In genomic region chr17:31595077-31595476, GRCm38 (mm10) we compare ENCODE assay signal across 13 mouse cellular contexts. TPM values are rescaled to one million over a fixed set of nuclear protein-coding genes. Genes with fewer than 3 reads are reported as not detected.
DNase-seq lines count a peak whose midpoint lies in the region; ATAC-seq and TF ChIP-seq lines count a peak whose summit lies in the region.
"Had no signal": no experiment of that assay in that cellular context is flagged by ENCODE, and none has a peak within 500 bp of the region (broad histone marks: within the 10 kb centered on the region; RNA-seq: fewer than 3 reads in every experiment).

No protein-coding gene starts in this region.

- no peak overlapping the region for H3K9ac ChIP-seq in liver, embryonic 12.5 days
- no peak overlapping the region for H3K9ac ChIP-seq in liver, embryonic 11.5 days (ENCODE audit: low read depth, low read length)
- no peak overlapping the region for H3K9ac ChIP-seq in hindbrain, embryonic 16.5 days (ENCODE audit: low read depth, low read length)

- no peak overlapping the region for H3K4me2 ChIP-seq in liver, embryonic 12.5 days
- no peak overlapping the region for H3K4me2 ChIP-seq in liver, embryonic 11.5 days
- H3K4me2 ChIP-seq in hindbrain, embryonic 16.5 days (ENCODE audit: low read length) = no peak overlapping the region

- H3K27ac ChIP-seq in liver, embryonic 12.5 days = 0 out of 2 replicates have a peak overlapping the region, but pooled peaks have one; percentile 2
- no peak overlapping the region; the same call in 1 of the 2 replicates for H3K27ac ChIP-seq in liver, embryonic 11.5 days (ENCODE audit: low read depth, low read length)
- peak overlapping the region; percentile 45; the same call in 1 of the 2 replicates for H3K27ac ChIP-seq in hindbrain, embryonic 16.5 days (ENCODE audit: low read depth, low read length)

- WGBS in liver, embryonic 12.5 days (ENCODE audit: insufficient replicate concordance) = 70% methylated on average over 5 of the region's 5 CpGs
- WGBS in liver, embryonic 11.5 days = 89% methylated on average over 5 of the region's 5 CpGs
- WGBS in hindbrain, embryonic 16.5 days = 62% methylated on average over 5 of the region's 5 CpGs

- H3K4me3 ChIP-seq in liver, embryonic 12.5 days = no peak overlapping the region
- H3K4me3 ChIP-seq in liver, embryonic 11.5 days (ENCODE audit: low read depth, low read length) = no peak overlapping the region
- no peak overlapping the region for H3K4me3 ChIP-seq in hindbrain, embryonic 16.5 days (ENCODE audit: low read length)

- no peak for DNase-seq in liver, embryonic 11.5 days (ENCODE audit: low spot score)
- DNase-seq in brain, embryonic 14.5 days (ENCODE audit: low read depth) = peak; percentile 65
- DNase-seq in right cerebral cortex, postnatal 10 days (ENCODE audit: low spot score in 2 of 2) = peak; percentile 54 to 66
- DNase-seq in heart, adult 8-10 months (ENCODE audit: low spot score) = no peak
- DNase-seq in heart, postnatal 14 days = no peak
- DNase-seq: cerebellum, postnatal 25 days; kidney, postnatal 36 days; thymus, postnatal 36 days had no signal

- H3K27me3 ChIP-seq in liver, embryonic 12.5 days (replicated peaks) = no peaks in the 10 kb centered on the region
- no peaks in the 10 kb centered on the region for H3K27me3 ChIP-seq in liver, embryonic 11.5 days (replicated peaks; ENCODE audit: control insufficient read depth, insufficient read depth, low read length)
- H3K27me3 ChIP-seq in hindbrain, embryonic 16.5 days (replicated peaks; ENCODE audit: control insufficient read depth, insufficient read depth, low read length) = no peaks in the 10 kb centered on the region
- H3K27me3 ChIP-seq: CH12.LX had no signal

- no peaks in the 10 kb centered on the region for H3K9me3 ChIP-seq in liver, embryonic 12.5 days (replicated peaks)
- H3K9me3 ChIP-seq in liver, embryonic 11.5 days (ENCODE audit: control insufficient read depth, low read length) = no peaks in the 10 kb centered on the region
- no peaks in the 10 kb centered on the region for H3K9me3 ChIP-seq in hindbrain, embryonic 16.5 days (ENCODE audit: control insufficient read depth, low read length)

- intact Hi-C loops in heart, postnatal 14 days (cut with DNase I) = no loop called here

- no peaks in the 10 kb centered on the region; the same call in 1 of the 2 replicates for H3K4me1 ChIP-seq in liver, embryonic 12.5 days
- no peaks in the 10 kb centered on the region for H3K4me1 ChIP-seq in liver, embryonic 11.5 days (replicated peaks; ENCODE audit: control insufficient read depth, insufficient read depth, low read length)
- H3K4me1 ChIP-seq in hindbrain, embryonic 16.5 days (ENCODE audit: control insufficient read depth, insufficient read depth, low read depth, low read length) = no peaks in the 10 kb centered on the region

- peaks cover 80% of the 10 kb centered on the region for H3K36me3 ChIP-seq in liver, embryonic 12.5 days
- H3K36me3 ChIP-seq in liver, embryonic 11.5 days (ENCODE audit: control insufficient read depth, insufficient read depth, low read length) = peaks cover 6% of the 10 kb centered on the region; the same call in 1 of the 2 replicates
- H3K36me3 ChIP-seq in hindbrain, embryonic 16.5 days (ENCODE audit: control insufficient read depth, insufficient read depth, low read length) = peaks cover 11% of the 10 kb centered on the region

- ATAC-seq in liver, embryonic 12.5 days = no peak
- no peak for ATAC-seq in liver, embryonic 11.5 days (replicated peaks; ENCODE audit: low FRiP score)
- ATAC-seq in hindbrain, embryonic 16.5 days = peak; percentile 79
- ATAC-seq: intestine, embryonic 16.5 days had no signal

- no peak for TF ChIP-seq POLR2A in brain, embryonic 14.5 days (IDR thresholded peaks at IDR 0.05; ENCODE audit: borderline replicate concordance, extremely low read depth, insufficient read depth, insufficient read length, poor library complexity, severe bottlenecking)

- no peak for TF ChIP-seq CTCF in brain, embryonic 14.5 days (IDR thresholded peaks at IDR 0.05; ENCODE audit: borderline replicate concordance, extremely low read depth, insufficient read depth, insufficient read length)

RNA-seq across cellular contexts. Expression of gene Pknox1, which starts 30.5 kb away (rescaled TPM):
- 15.4 and 16.7 TPM in 2 replicates for polyA plus RNA-seq in liver, embryonic 12.5 days (2016; fragmentation: Nextera tagmentation; extraction: Ambion mirVana)
- 25.4 and 25.8 TPM in 2 replicates for polyA plus RNA-seq in liver, embryonic 11.5 days (2014; fragmentation: Nextera tagmentation; extraction: Ambion mirVana)
- polyA plus RNA-seq in brain, embryonic 14.5 days (2012; rRNA removed) = 32.2 and 36.8 TPM in 2 replicates
- polyA plus RNA-seq in hindbrain, embryonic 16.5 days (2015; fragmentation: Nextera tagmentation; extraction: Ambion mirVana) = 33.0 and 35.1 TPM in 2 replicates
- 10 to 100 TPM in 2 of 4 experiments, 1 to 10 TPM in 2; 7.4 to 13.1 (median 10.4) TPM for total RNA-seq in heart, adult 8-10 months (2022)
- 10 to 100 TPM; 11.6 to 15.0 TPM for total RNA-seq in heart, postnatal 14 days (2021)

RNA-seq across cellular contexts. Expression of gene Cbs, which starts 42.0 kb away (rescaled TPM):
- polyA plus RNA-seq in liver, embryonic 12.5 days (2016; fragmentation: Nextera tagmentation; extraction: Ambion mirVana) = 6.3 TPM in 2 replicates
- polyA plus RNA-seq in liver, embryonic 11.5 days (2014; fragmentation: Nextera tagmentation; extraction: Ambion mirVana) = 7.3 and 8.3 TPM in 2 replicates
- polyA plus RNA-seq in brain, embryonic 14.5 days (2012; rRNA removed) = 5.4 and 7.2 TPM in 2 replicates
- 12.4 and 17.1 TPM in 2 replicates for polyA plus RNA-seq in hindbrain, embryonic 16.5 days (2015; fragmentation: Nextera tagmentation; extraction: Ambion mirVana)
- 10 to 100 TPM in 1 of 4 experiments, 1 to 10 TPM in 3; 5.4 to 11.7 (median 7.0) TPM for total RNA-seq in heart, adult 8-10 months (2022)
- 1 to 10 TPM in 1 of 2 experiments, under 1 TPM in 1; 0.32 to 1.9 TPM for total RNA-seq in heart, postnatal 14 days (2021)
- total RNA-seq: megakaryocyte, adult 5-6 weeks had no signal

Comparison
In these comparisons a context has a peak if more than half of its experiments do, and no peak if none do; other contexts are left out.
1. DNase-seq: peak in brain, embryonic 14.5 days (single experiment) and right cerebral cortex, postnatal 10 days (2 of 2); none in liver, embryonic 11.5 days (single experiment), heart, adult 8-10 months (single experiment) and heart, postnatal 14 days (0 of 2).